Mouse (Mus musculus) kidney, adult 2 months (tissue): ENCODE measurements around the gene Fam169a. TPM values are rescaled to one million over a fixed set of nuclear protein-coding genes. Genes with fewer than 3 reads are reported as not detected.

Experiments used
- DNase-seq: peaks from one replicate; pipeline ENCODE4 v3.0.0; 2021
- H3K27ac ChIP-seq: fragments of 200-500 bp; 2 replicates; pipeline ENCODE4 v1.5.1; 2012; ENCODE audit warnings: low read depth, low read length, control low read depth, inconsistent platforms; ENCODE audit not compliant: insufficient read depth
- H3K27me3 ChIP-seq: fragments of 200-500 bp; replicated peaks from 2 replicates; pipeline ENCODE4 v1.6.1; 2012; ENCODE audit warnings: mild to moderate bottlenecking, moderate library complexity, low read length, inconsistent platforms; ENCODE audit not compliant: control insufficient read depth, insufficient read depth
- H3K36me3 ChIP-seq: fragments of 200-500 bp; 2 replicates; pipeline ENCODE4 v1.6.1; 2012; ENCODE audit warnings: mild to moderate bottlenecking, moderate library complexity, low read length, inconsistent platforms; ENCODE audit not compliant: control insufficient read depth, insufficient read depth
- H3K4me1 ChIP-seq: fragments of 200-500 bp; 2 replicates; pipeline ENCODE4 v1.6.1; 2011; ENCODE audit warnings: low read length; ENCODE audit not compliant: control insufficient read depth, insufficient read depth
- H3K4me3 ChIP-seq: fragments of 200-500 bp; 2 replicates; pipeline ENCODE4 v1.5.1; 2011; ENCODE audit warnings: mild to moderate bottlenecking, low read depth, low read length, control low read depth; ENCODE audit not compliant: insufficient read depth
- CTCF ChIP-seq: fragments of 200-500 bp; conservative IDR thresholded peaks from 2 replicates; pipeline ENCODE4 v1.5.1; 2011; ENCODE audit warnings: low read depth, mild to moderate bottlenecking, control low read depth, low read length, moderate library complexity, mixed read lengths; ENCODE audit not compliant: insufficient read depth, insufficient read length
- POLR2A ChIP-seq: fragments of 200-500 bp; IDR thresholded peaks from one replicate; pipeline ENCODE4 v1.6.1; 2011; ENCODE audit warnings: low read depth, low read length, control low read depth
- WGBS: fragments of 180-500 bp; shearing (Covaris S2); methylation state at CpG from one replicate; pipeline ENCODE4 v1.1.7; 2018; 5-methylcytosine and 5-hydroxymethylcytosine counted together
- polyA plus RNA-seq: library from polyadenylated mRNA; depleted of rRNA; stranded (reverse); fragments of >200 nt; gene quantifications from 2 replicates; pipeline ENCODE4 v1.2.3, GENCODE M21; 2012

The Fam169a gene
- polyA plus RNA-seq, 1 experiment: 0.06 TPM

GRCm38 (mm10) chr13:97067691-97068090 is 605 bp downstream of the Fam169a start:
- Histone ChIP-seq H3K27ac (no peak overlapping the region), H3K36me3 (no peaks in the 10 kb centered on the region), H3K4me3 (no peak overlapping the region), H3K27me3 (peaks cover 10% of the 10 kb centered on the region), H3K4me1 (no peaks in the 10 kb centered on the region; the same call in 1 of the 2 replicates)
- TF ChIP-seq POLR2A (no peak), CTCF (no peak)
- WGBS: 40% methylated on average over 6 of the region's 6 CpGs
- no peak for DNase-seq

GRCm38 (mm10) chr13:97068151-97068550 is 1.1 kb downstream of the Fam169a start:
- no peak for DNase-seq

GRCm38 (mm10) chr13:97070931-97071625 is 4.0 kb downstream of the Fam169a start:
- 13% methylated on average over 85 of the region's 85 CpGs for WGBS
- Histone ChIP-seq H3K4me3 (peak overlapping the region; percentile 53), H3K36me3 (no peaks in the 10 kb centered on the region), H3K4me1 (no peaks in the 10 kb centered on the region; the same call in 1 of the 2 replicates), H3K27me3 (peaks cover 13% of the 10 kb centered on the region), H3K27ac (no peak overlapping the region)
- TF ChIP-seq CTCF (no peak), POLR2A (no peak)
- no peak for DNase-seq

More at GRCm38 (mm10) chr13:97068151-97068550, 1.1 kb downstream of the Fam169a start:
- no peaks in the 10 kb centered on the region for H3K36me3 ChIP-seq
- TF ChIP-seq CTCF (no peak), POLR2A (no peak)
- H3K4me1 ChIP-seq: no peaks in the 10 kb centered on the region; the same call in 1 of the 2 replicates
- H3K4me3 ChIP-seq: no peak overlapping the region
- 83% methylated on average over 8 of the region's 8 CpGs for WGBS
- H3K27me3 ChIP-seq: peaks cover 11% of the 10 kb centered on the region
- H3K27ac ChIP-seq: no peak overlapping the region

GRCm38 (mm10) chr13:97071626-97072241 is 4.6 kb downstream of the Fam169a start:
- TF ChIP-seq CTCF: no peak
- no peak for TF ChIP-seq POLR2A
- H3K4me1 ChIP-seq: no peaks in the 10 kb centered on the region; the same call in 1 of the 2 replicates
- WGBS: 2% methylated on average over 76 of the region's 76 CpGs
- H3K4me3 ChIP-seq: peak overlapping the region; percentile 53
- H3K27me3 ChIP-seq: peaks cover 13% of the 10 kb centered on the region
- no peaks in the 10 kb centered on the region for H3K36me3 ChIP-seq
- H3K27ac ChIP-seq: no peak overlapping the region
- no peak for DNase-seq

- WGBS: 70% methylated on average over 1 of the region's 1 CpGs
- DNase-seq: no peak
- H3K27me3 ChIP-seq: peaks cover 13% of the 10 kb centered on the region
Measured at GRCm38 (mm10) chr13:97073497-97073896, 6.4 kb downstream of the Fam169a start.

GRCm38 (mm10) chr13:97077556-97077955 is 10.5 kb downstream of the Fam169a start:
- Histone ChIP-seq H3K36me3 (no peaks in the 10 kb centered on the region), H3K4me1 (no peaks in the 10 kb centered on the region), H3K4me3 (no peak overlapping the region), H3K27me3 (peaks cover 2% of the 10 kb centered on the region; the same call in 1 of the 2 replicates), H3K27ac (no peak overlapping the region)
- no peak for TF ChIP-seq CTCF
- no peak for DNase-seq
- WGBS: 91% methylated on average over 2 of the region's 2 CpGs

More at GRCm38 (mm10) chr13:97073497-97073896, 6.4 kb downstream of the Fam169a start:
- H3K4me3 ChIP-seq: no peak overlapping the region
- TF ChIP-seq POLR2A (no peak), CTCF (no peak)
- H3K4me1 ChIP-seq: no peaks in the 10 kb centered on the region; the same call in 1 of the 2 replicates
- no peak overlapping the region for H3K27ac ChIP-seq
- H3K36me3 ChIP-seq: no peaks in the 10 kb centered on the region

- no peak for DNase-seq
- H3K4me3 ChIP-seq: no peak overlapping the region
- H3K27ac ChIP-seq: no peak overlapping the region
- TF ChIP-seq CTCF: no peak
- TF ChIP-seq POLR2A: no peak
- H3K4me1 ChIP-seq: no peaks in the 10 kb centered on the region
- no peaks in the 10 kb centered on the region; the same call in 1 of the 2 replicates for H3K27me3 ChIP-seq
- 78% methylated on average over 2 of the region's 2 CpGs for WGBS
- H3K36me3 ChIP-seq: no peaks in the 10 kb centered on the region
Measured at GRCm38 (mm10) chr13:97080201-97080600, 13.1 kb downstream of the Fam169a start.
